In the genomic region with DNA sequence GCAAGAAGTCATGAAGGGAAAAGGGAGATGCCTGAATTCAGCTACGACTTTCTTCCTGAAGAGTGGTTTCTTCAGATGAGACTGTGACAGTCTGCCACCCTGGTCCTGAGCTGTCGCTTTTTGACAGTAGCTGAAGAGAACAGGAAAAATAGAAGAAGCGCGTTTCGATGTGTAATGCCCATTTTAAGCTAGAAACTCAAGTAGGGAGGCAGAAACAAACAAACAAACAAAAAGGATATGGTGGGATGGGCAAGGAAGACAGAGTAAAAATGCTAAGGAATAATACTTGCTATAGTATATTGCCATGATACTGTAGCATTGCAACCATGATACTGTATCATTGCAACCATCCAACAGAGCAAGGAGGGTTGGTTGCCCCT, we compare ENCODE assay signal across 10 mouse cellular contexts. TPM values are rescaled to one million over a fixed set of nuclear protein-coding genes. Genes with fewer than 3 reads are reported as not detected.
A peak's percentile ranks its signal among the peaks of the same experiment; 100 is the strongest.
DNase-seq lines count a peak whose midpoint lies in the region; ATAC-seq and TF ChIP-seq lines count a peak whose summit lies in the region.
"Had no signal": no experiment of that assay in that cellular context is flagged by ENCODE, and none has a peak within 500 bp of the region (broad histone marks: within the 10 kb centered on the region; RNA-seq: fewer than 3 reads in every experiment).

No protein-coding gene starts in this region.

- no peak for ATAC-seq in heart, embryonic 11.5 days (replicated peaks; ENCODE audit: insufficient number of reproducible peaks, low FRiP score, low TSS enrichment)
- no peak for ATAC-seq in limb, embryonic 14.5 days (ENCODE audit: low FRiP score, low read depth)

- no peaks in the 10 kb centered on the region for H3K9me3 ChIP-seq in heart, embryonic 11.5 days (replicated peaks; ENCODE audit: control insufficient read depth, low read length)
- H3K9me3 ChIP-seq in limb, embryonic 14.5 days (ENCODE audit: control insufficient read depth, low read length): no peaks in the 10 kb centered on the region

- H3K4me2 ChIP-seq in heart, embryonic 11.5 days: peak overlapping the region; percentile 80
- H3K4me2 ChIP-seq in limb, embryonic 14.5 days (replicated peaks; ENCODE audit: low read depth, low read length, severe bottlenecking): peak overlapping the region; percentile 87

- TF ChIP-seq CTCF in testis, adult 2 months (IDR thresholded peaks at IDR 0.05; ENCODE audit: control insufficient read depth, insufficient read depth, insufficient replicate concordance, low read depth, low read length): no peak

- 9% methylated on average over 5 of the region's 5 CpGs for WGBS in heart, embryonic 11.5 days (ENCODE audit: insufficient replicate concordance)
- 4% methylated on average over 5 of the region's 5 CpGs for WGBS in limb, embryonic 14.5 days

- DNase-seq in heart, postnatal 25 days (ENCODE audit: low spot score): no peak
- no peak for DNase-seq in testis, postnatal 10 days (ENCODE audit: low spot score)
- no peak for DNase-seq in limb, embryonic 14.5 days (ENCODE audit: low spot score)
- DNase-seq in thymus, postnatal 14 days: no peak
- DNase-seq in adrenal gland, postnatal 10 days: no peak
- no peak for DNase-seq in cerebellum, postnatal 10 days

- no peak overlapping the region for H3K27ac ChIP-seq in heart, embryonic 11.5 days (ENCODE audit: low read depth, low read length)
- H3K27ac ChIP-seq in testis, adult 2 months (ENCODE audit: control insufficient read depth, insufficient read depth, low read depth, low read length): no peak overlapping the region
- H3K27ac ChIP-seq in limb, embryonic 14.5 days (replicated peaks; ENCODE audit: low read depth, low read length): no peak overlapping the region

- TF ChIP-seq POLR2A in testis, adult 2 months (IDR thresholded peaks at IDR 0.05; ENCODE audit: control insufficient read depth, low read depth, low read length): no peak
- no peak for TF ChIP-seq POLR2A in limb, embryonic 14.5 days (IDR thresholded peaks at IDR 0.05; ENCODE audit: borderline replicate concordance, extremely low read depth, insufficient read depth, insufficient read length)

- no peaks in the 10 kb centered on the region for H3K36me3 ChIP-seq in heart, embryonic 11.5 days (ENCODE audit: control insufficient read depth, insufficient read depth, low read length)
- H3K36me3 ChIP-seq in testis, adult 2 months (ENCODE audit: control insufficient read depth, insufficient read depth, low read length): no peaks in the 10 kb centered on the region
- no peaks in the 10 kb centered on the region for H3K36me3 ChIP-seq in limb, embryonic 14.5 days (ENCODE audit: control insufficient read depth, insufficient read depth, low read length)

- peaks cover 69% of the 10 kb centered on the region for H3K27me3 ChIP-seq in heart, embryonic 11.5 days (ENCODE audit: control insufficient read depth, insufficient read depth, low read length)
- H3K27me3 ChIP-seq in testis, adult 2 months (ENCODE audit: control insufficient read depth, insufficient read depth, low read length): no peaks in the 10 kb centered on the region
- H3K27me3 ChIP-seq in limb, embryonic 14.5 days (ENCODE audit: control insufficient read depth, insufficient read depth, low read length): peaks cover 67% of the 10 kb centered on the region

- intact Hi-C loops in heart, postnatal 25 days (cut with DNase I): loop anchor here (2.0 to 5.0 kb wide), 3 partner anchors 28 to 176 kb away; partner anchors contain the start of genes Esam and Robo3

- H3K4me1 ChIP-seq in heart, embryonic 11.5 days (ENCODE audit: control insufficient read depth, insufficient read depth, low read length): peaks cover 6% of the 10 kb centered on the region; the same call in 1 of the 2 replicates
- H3K4me1 ChIP-seq in testis, adult 2 months (ENCODE audit: control insufficient read depth, insufficient read depth, low read length): peaks cover 14% of the 10 kb centered on the region
- H3K4me1 ChIP-seq in limb, embryonic 14.5 days (ENCODE audit: control insufficient read depth, insufficient read depth, low read length): peaks cover 19% of the 10 kb centered on the region; the same call in 1 of the 2 replicates

- peak overlapping the region; percentile 44 for H3K4me3 ChIP-seq in heart, embryonic 11.5 days (ENCODE audit: low read depth, low read length)
- peak overlapping the region; percentile 41 for H3K4me3 ChIP-seq in testis, adult 2 months (ENCODE audit: control insufficient read depth, low read depth, low read length)
- peak overlapping the region; percentile 48 for H3K4me3 ChIP-seq in limb, embryonic 14.5 days (replicated peaks; ENCODE audit: low read length)
- H3K4me3 ChIP-seq: erythroblast, embryonic 14.5 days had no signal

- no peak overlapping the region for H3K9ac ChIP-seq in heart, embryonic 11.5 days (ENCODE audit: low read depth, low read length)
- H3K9ac ChIP-seq in limb, embryonic 14.5 days (ENCODE audit: low read depth, low read length, severe bottlenecking): 0 out of 2 replicates have a peak overlapping the region, but pooled peaks have one; percentile 36

RNA-seq across cellular contexts. Expression of gene Robo3, which starts 27.9 kb away (rescaled TPM):
- 0.29 and 0.35 TPM in 2 replicates for polyA plus RNA-seq in heart, embryonic 11.5 days (2014; fragmentation: Nextera tagmentation; extraction: Ambion mirVana)
- total RNA-seq in heart, postnatal 25 days (2021): not detected
- 1.0 and 1.4 TPM in 2 replicates for polyA plus RNA-seq in testis, adult 2 months (2012; rRNA removed)
- polyA plus RNA-seq in limb, embryonic 14.5 days (2012; rRNA removed): 0.39 and 0.87 TPM in 2 replicates
- polyA plus RNA-seq in limb, embryonic 14.5 days (2014; fragmentation: Nextera tagmentation; extraction: Ambion mirVana): 0.07 and 0.21 TPM in 2 replicates
- total RNA-seq in adrenal gland, postnatal 10 days (2021): under 1 TPM; 0.45 to 0.72 TPM

RNA-seq across cellular contexts. Expression of gene Msantd2, which starts 28.2 kb away (rescaled TPM):
- 20.2 and 20.5 TPM in 2 replicates for polyA plus RNA-seq in heart, embryonic 11.5 days (2014; fragmentation: Nextera tagmentation; extraction: Ambion mirVana)
- total RNA-seq in heart, postnatal 25 days (2021): 1 to 10 TPM; 7.8 to 8.0 TPM
- polyA plus RNA-seq in testis, adult 2 months (2012; rRNA removed): 10.5 and 16.6 TPM in 2 replicates
- 64.4 and 74.2 TPM in 2 replicates for polyA plus RNA-seq in limb, embryonic 14.5 days (2012; rRNA removed)
- 26.7 and 31.7 TPM in 2 replicates for polyA plus RNA-seq in limb, embryonic 14.5 days (2014; fragmentation: Nextera tagmentation; extraction: Ambion mirVana)
- total RNA-seq in adrenal gland, postnatal 10 days (2021): 10 to 100 TPM; 14.7 to 22.5 TPM

RNA-seq across cellular contexts. Expression of gene Robo4, which starts 59.3 kb away (rescaled TPM):
- 2.5 and 3.3 TPM in 2 replicates for polyA plus RNA-seq in heart, embryonic 11.5 days (2014; fragmentation: Nextera tagmentation; extraction: Ambion mirVana)
- 10 to 100 TPM; 29.7 to 30.1 TPM for total RNA-seq in heart, postnatal 25 days (2021)
- 1.0 and 1.2 TPM in 2 replicates for polyA plus RNA-seq in testis, adult 2 months (2012; rRNA removed)
- 13.2 and 17.6 TPM in 2 replicates for polyA plus RNA-seq in limb, embryonic 14.5 days (2012; rRNA removed)
- polyA plus RNA-seq in limb, embryonic 14.5 days (2014; fragmentation: Nextera tagmentation; extraction: Ambion mirVana): 12.4 and 13.8 TPM in 2 replicates
- total RNA-seq in adrenal gland, postnatal 10 days (2021): 10 to 100 TPM; 24.9 to 28.4 TPM
- polyA plus RNA-seq: C2C12 had no signal
